Mouse (Mus musculus) E14TG2a.4 (cell line): ENCODE measurements around the gene Vwa5a.

Experiments
- CTCF ChIP-seq: conservative IDR thresholded peaks from 2 replicates; pipeline ENCODE4 v1.5.1; 2014; ENCODE audit warnings: low read length
- NANOG ChIP-seq: IDR thresholded peaks from 2 replicates; pipeline ENCODE4 v1.6.1; 2014; ENCODE audit warnings: borderline replicate concordance, low read length, mixed read lengths
- POU5F1 ChIP-seq: IDR thresholded peaks from 2 replicates; pipeline ENCODE4 v1.6.1; 2014; ENCODE audit warnings: low read length, borderline replicate concordance

DNA sequence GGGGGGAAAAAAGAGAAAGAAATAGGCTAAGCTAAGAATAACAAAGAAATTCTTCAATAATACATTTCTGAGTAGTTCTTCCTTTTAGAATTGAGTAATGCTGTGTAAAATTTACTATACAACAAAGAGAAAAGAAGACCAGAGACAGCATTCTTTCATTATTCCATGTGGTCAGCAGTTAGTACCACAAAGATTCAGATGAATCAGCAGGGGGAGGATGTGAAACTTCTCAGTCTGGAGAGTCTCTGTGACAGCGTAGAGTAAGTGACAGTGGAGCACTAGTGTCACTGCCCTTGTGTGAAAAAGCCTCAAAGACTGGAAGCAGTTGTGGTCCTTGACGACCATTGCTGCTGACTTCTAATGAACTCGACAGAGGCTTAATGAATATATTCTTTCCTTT lies 10.2 kb downstream of the Vwa5a start:
- TF ChIP-seq CTCF (no peak), NANOG (no peak), POU5F1 (no peak)
